Mouse (Mus musculus) neural tube, embryonic 14.5 days (tissue): ENCODE measurements around the gene Mrgpra2b. TPM values are rescaled to one million over a fixed set of nuclear protein-coding genes. Genes with fewer than 3 reads are reported as not detected.
"Not testable (repeated sequence)": the region's sequence is repeated elsewhere in the genome, so short reads cannot be mapped to it uniquely, and the experiment has no call there.

Experiments used
- ATAC-seq: fragments of 200-750 bp; cut with Nextera tagmentation; 2 replicates; pipeline ENCODE4 v1.8.0; 2017; ENCODE audit warnings: low read depth, mild to moderate bottlenecking, moderate TSS enrichment, moderate library complexity
- H3K27ac ChIP-seq: fragments of 300-500 bp; sonication (generic); 2 replicates; pipeline ENCODE4 v1.5.1; 2014; ENCODE audit warnings: low read depth, mild to moderate bottlenecking, control low read depth, low read length, moderate library complexity, mixed read lengths
- H3K27me3 ChIP-seq: fragments of 300-500 bp; sonication (generic); 2 replicates; pipeline ENCODE4 v1.6.1; 2014; ENCODE audit warnings: low read length; ENCODE audit not compliant: control insufficient read depth, insufficient read depth
- H3K36me3 ChIP-seq: fragments of 300-500 bp; sonication (generic); 2 replicates; pipeline ENCODE4 v1.6.1; 2014; ENCODE audit warnings: low read length, mixed read lengths; ENCODE audit not compliant: control insufficient read depth, insufficient read depth
- H3K4me1 ChIP-seq: fragments of 300-500 bp; sonication (generic); 2 replicates; pipeline ENCODE4 v1.6.1; 2014; ENCODE audit warnings: low read length; ENCODE audit not compliant: control insufficient read depth, insufficient read depth
- H3K4me2 ChIP-seq: fragments of 300-500 bp; sonication (generic); 2 replicates; pipeline ENCODE4 v1.6.1; 2014; ENCODE audit warnings: mild to moderate bottlenecking, low read depth, low read length, control low read depth
- H3K4me3 ChIP-seq: fragments of 300-500 bp; sonication (generic); 2 replicates; pipeline ENCODE4 v1.5.1; 2014; ENCODE audit warnings: low read depth, low read length, control low read depth, mixed read lengths
- H3K9ac ChIP-seq: fragments of 300-500 bp; sonication (generic); replicated peaks from 2 replicates; pipeline ENCODE4 v1.6.1; 2014; ENCODE audit warnings: low read depth, mild to moderate bottlenecking, control low read depth, low read length, mixed read lengths
- H3K9me3 ChIP-seq: fragments of 300-500 bp; sonication (generic); 2 replicates; pipeline ENCODE4 v1.6.1; 2016; ENCODE audit warnings: low read length; ENCODE audit not compliant: control insufficient read depth
- WGBS: fragments of 180-500 bp; shearing (Covaris S2); extraction: QIAGEN DNeasy Blood & Tissue Kit; methylation state at CpG from one replicate; pipeline ENCODE4 v1.1.7; 2014; 5-methylcytosine and 5-hydroxymethylcytosine counted together
- polyA plus RNA-seq: library from polyadenylated mRNA; unstranded; fragments of >200 nt; fragmentation: Nextera tagmentation; extraction: Ambion mirVana; gene quantifications from 2 replicates; pipeline ENCODE4 v1.2.1, GENCODE M21; 2014

Gene Mrgpra2b
- polyA plus RNA-seq, 1 experiment from 2014 or later = not detected

DNA sequence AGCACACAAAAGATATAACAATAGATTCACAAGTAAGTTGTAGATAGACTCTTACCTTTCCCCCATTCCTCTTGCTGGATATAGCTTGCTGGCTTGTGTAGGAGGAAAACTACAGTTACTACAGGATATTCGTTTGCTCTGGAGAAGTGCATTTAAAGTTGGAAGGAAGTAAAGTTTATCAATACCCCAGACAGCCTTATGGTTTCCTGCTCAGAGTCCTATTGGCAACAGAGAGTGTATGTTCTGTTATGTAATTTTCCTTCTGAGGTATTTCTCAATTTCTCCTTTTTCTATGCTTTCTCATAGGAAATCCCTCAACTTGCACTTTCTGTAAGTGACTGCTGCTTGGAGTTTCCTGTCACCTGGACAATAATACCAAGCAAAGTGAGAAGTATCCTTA is 76.6 kb downstream of the Mrgpra2b start, which contains the start of gene Mrgpra2a:
Gene Mrgpra2a, minus strand, starts transcription at position 125 of the 400 bp plus-strand sequence.
- H3K4me2 ChIP-seq, H3K27me3 ChIP-seq, H3K4me3 ChIP-seq, H3K4me1 ChIP-seq, H3K36me3 ChIP-seq, H3K9ac ChIP-seq, H3K27ac ChIP-seq, ATAC-seq, H3K9me3 ChIP-seq: not testable (repeated sequence)
- WGBS = no CpG with 5 or more reads among the region's 1 CpGs

DNA sequence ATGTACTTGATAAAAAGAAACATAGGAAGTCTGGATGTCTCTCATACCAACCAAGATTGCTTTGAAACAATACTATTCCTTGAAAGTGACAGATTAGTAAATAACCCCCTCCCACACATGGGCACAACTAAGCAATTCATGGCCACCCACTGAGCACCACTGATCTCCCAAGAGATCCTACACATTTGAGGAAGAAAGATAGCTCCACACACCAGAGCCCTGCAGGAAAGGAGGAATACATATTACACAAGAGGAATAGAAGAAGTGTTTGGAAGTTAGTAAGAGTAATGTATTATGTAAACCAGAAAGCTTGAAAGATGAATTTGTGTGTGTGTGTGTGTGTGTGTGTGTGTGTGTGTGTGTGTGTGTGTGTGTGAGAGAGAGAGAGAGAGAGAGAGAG is 82.9 kb downstream of the Mrgpra2b start:
- not testable (repeated sequence) for H3K4me3 ChIP-seq, H3K9ac ChIP-seq, H3K27ac ChIP-seq, H3K27me3 ChIP-seq, H3K4me2 ChIP-seq, H3K36me3 ChIP-seq, ATAC-seq, H3K9me3 ChIP-seq, H3K4me1 ChIP-seq

GRCm38 (mm10) chr7:47436463-47436862 is 92.2 kb downstream of the Mrgpra2b start:
- H3K36me3 ChIP-seq, H3K4me1 ChIP-seq, H3K4me3 ChIP-seq, H3K9me3 ChIP-seq, H3K4me2 ChIP-seq, H3K27me3 ChIP-seq, ATAC-seq, H3K9ac ChIP-seq, H3K27ac ChIP-seq: not testable (repeated sequence)
- 46% methylated on average over 1 of the region's 2 CpGs for WGBS

GRCm38 (mm10) chr7:47427815-47428508 is 100.7 kb downstream of the Mrgpra2b start:
- not testable (repeated sequence) for H3K4me3 ChIP-seq, H3K36me3 ChIP-seq, H3K9ac ChIP-seq, H3K27me3 ChIP-seq, ATAC-seq, H3K4me2 ChIP-seq, H3K4me1 ChIP-seq, H3K9me3 ChIP-seq, H3K27ac ChIP-seq

Other genes with a start within 250 kb of the Mrgpra2b start
- gene Mrgpra1, start 174.6 kb downstream of the Mrgpra2b start, polyA plus RNA-seq = not detected in 2 replicates
- not detected in 2 replicates for gene Mrgpra2a, start 76.7 kb downstream of the Mrgpra2b start, polyA plus RNA-seq
- not detected in 2 replicates for gene Mrgpra3, start 72.5 kb upstream of the Mrgpra2b start, polyA plus RNA-seq